Mouse (Mus musculus) mature B cell (primary cell): ENCODE data around the gene Sspn.

Experiments
- in situ Hi-C: fragments of 300-500 bp; cut with MboI; formaldehyde crosslinking; loops from 2 replicates; pipeline ENCODE4 v1.14.3; 2019

Gene Sspn

GRCm38 (mm10) chr6:145934001-145934696 is 2.7 kb downstream of the Sspn start:
- in situ Hi-C loops = no loop called here

DNA sequence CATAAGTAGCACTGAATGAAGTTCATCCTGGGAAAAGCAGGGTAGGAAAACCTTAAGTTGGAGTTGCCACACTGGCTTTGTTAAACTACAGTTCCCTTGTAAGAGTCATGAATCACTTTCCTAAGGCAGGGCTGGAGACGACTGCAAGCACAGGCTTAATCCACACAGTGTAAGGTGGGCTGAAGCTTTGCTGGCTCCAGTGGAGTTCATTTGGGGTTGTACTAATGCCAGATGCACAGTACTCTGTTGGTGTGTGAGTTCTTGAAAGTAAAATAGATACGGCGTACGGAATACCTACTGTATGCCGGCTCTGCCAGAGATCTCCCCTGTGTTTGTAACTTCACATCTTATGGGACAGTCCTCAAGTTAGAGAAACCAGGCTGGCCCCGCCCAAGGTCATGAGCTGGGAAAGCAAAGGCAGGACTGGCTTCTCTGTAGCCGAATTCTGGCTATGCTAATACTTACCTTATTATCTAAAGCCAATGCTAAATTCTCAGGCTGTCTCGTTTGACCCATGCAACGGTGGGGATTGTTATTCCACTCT is 3.3 kb downstream of the Sspn start:
- in situ Hi-C loops = no loop called here

- in situ Hi-C loops = no loop called here
Measured at GRCm38 (mm10) chr6:145935912-145936311, 4.5 kb downstream of the Sspn start.

DNA sequence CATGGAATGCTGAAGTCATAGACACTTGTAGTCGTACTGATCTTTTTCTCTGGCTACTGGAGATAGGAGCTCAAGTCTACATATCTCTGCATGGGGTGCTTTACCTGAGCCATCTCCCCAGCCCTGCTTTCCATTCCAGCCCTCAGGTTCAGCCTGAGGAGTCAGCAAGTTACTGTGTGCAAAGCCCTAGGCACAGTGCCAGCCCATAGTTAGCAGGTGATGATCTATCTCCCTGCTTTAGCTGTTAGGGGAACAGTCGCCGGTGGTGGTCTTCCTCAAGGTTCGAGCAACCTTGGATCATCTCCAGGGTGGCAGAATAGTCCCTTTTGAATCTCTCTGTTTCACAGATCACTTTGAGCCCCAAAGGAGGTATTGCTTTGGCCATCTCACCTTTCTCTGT is 5.1 kb downstream of the Sspn start:
- in situ Hi-C loops = no loop called here

GRCm38 (mm10) chr6:145940852-145941251 is 9.4 kb downstream of the Sspn start:
- in situ Hi-C loops = no loop called here

GRCm38 (mm10) chr6:145942263-145942966 is 11.0 kb downstream of the Sspn start:
- in situ Hi-C loops = no loop called here

DNA sequence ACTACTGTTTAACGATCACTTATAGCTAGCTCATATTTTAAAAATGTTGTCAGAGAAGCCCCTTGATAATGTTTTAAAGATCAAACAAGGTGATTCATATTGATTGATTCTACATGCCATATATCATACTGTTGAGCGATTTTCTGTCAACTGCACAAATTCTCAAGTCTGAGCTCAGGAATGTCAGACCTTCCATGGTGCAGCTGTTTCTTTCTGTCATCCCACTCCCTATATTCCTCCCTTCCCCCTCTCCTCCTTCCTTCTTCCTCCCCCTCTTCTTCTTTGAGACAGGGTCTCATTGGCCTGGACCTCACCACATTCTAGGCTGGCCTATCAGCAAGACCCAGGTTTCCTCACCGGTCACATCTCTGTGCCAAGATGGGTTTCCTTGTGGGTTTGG is 12.0 kb downstream of the Sspn start:
- in situ Hi-C loops = no loop called here

DNA sequence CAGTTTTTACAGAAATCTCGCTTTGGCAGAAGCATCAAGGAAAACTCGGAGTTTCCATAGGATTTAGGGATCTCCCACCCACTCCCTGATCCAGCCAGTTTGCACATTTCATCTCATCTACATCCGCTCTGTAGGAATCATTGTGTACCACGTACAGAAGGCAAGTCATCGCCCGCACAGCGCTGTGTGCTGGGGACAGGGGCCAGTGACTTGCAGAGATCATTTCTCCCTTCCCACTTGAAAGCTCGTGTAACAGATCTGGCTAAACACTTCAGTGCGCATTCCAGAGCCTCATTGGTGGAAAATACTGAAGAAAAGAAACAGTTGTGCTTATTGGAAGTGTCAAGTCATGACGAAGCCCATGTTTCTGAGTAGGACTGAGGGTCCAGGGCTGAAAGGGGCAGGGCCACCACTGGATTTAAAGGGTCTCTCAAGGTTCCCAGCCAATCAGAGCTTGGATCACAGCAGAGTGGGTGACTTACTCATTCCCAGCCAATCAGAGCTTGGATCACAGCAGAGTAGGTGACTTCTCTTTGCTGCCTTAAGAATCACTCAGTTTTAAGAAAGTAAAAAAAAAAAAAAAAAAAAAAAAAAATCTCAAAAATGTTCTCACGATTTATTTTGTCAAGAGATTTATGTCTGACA is 14.4 kb downstream of the Sspn start:
- in situ Hi-C loops = no loop called here

- in situ Hi-C loops = no loop called here
Measured at GRCm38 (mm10) chr6:145949049-145949448, 17.6 kb downstream of the Sspn start.

DNA sequence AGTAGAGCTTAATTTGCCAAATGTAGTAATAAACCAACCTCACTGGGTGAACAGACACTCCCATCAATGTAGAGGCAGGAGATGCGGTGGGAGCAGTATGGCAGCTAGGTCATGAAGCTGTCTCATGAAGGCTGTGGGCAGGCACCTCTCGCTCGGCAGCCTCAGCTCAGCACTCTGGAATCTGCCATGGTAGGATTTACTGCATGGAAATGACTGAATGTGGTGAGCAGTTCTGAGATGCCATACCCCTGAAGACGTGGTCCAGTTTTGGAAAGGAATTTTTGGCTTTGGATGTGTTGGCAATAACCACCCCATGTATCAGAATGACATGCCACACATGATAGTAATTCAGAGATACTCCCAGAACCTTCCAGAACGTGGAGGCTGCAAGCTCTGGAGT is 19.2 kb downstream of the Sspn start:
- in situ Hi-C loops = no loop called here

DNA sequence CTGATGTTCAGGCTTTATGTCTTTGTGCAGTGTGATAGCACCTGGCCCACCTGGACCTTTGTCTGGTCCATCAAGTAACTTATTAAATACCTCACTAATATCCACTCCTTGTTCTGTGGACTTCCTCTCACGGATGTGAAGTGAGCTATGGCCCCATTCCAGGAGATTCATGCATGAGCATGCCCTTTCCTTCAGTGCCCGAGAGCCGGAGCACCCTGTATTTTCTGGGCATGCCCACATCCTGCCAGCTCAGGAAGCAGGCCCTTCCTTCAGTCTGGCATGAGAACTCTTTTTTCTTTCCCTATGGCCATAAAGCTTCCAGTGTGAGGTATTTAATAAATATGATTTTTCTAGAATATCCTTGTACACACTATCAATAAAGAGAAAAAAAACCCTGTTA is 21.2 kb downstream of the Sspn start:
- in situ Hi-C loops = no loop called here

DNA sequence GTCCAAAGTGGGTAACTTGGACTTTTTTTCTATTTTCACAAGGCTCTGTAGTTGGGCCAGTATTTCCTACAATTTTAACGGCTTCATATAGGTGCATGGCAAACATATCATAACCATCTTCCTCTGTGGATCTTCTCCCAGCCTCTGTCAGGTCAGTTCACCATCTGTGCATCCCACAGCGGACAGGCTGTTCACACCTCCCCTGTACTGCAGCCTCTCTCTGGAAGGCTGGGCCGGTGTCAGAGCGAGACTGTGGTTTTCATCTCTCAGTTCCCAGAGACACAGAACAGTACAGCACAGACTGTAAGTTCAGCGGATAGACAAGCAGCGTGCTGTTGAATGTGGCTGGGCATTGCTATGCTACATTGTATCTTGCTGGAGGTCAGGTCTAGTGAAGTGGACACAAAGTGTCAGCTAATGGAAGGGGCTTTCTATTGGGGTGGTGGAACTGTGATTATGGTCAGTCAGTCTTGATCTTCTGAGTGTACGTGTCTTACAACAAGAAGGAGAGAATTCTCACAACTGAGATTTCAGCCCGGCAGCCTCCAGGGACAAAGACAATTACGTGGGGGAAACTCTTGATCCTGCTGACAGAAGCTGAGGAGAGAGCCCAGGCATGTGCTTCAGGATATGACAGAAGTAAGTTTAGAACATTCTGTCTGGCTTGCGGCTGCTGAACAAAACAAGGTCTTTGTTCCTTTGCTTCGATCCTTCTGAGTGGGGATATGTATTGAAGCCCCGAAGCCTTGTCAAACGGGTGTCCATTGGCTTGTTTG is 21.9 kb downstream of the Sspn start:
- in situ Hi-C loops = no loop called here

DNA sequence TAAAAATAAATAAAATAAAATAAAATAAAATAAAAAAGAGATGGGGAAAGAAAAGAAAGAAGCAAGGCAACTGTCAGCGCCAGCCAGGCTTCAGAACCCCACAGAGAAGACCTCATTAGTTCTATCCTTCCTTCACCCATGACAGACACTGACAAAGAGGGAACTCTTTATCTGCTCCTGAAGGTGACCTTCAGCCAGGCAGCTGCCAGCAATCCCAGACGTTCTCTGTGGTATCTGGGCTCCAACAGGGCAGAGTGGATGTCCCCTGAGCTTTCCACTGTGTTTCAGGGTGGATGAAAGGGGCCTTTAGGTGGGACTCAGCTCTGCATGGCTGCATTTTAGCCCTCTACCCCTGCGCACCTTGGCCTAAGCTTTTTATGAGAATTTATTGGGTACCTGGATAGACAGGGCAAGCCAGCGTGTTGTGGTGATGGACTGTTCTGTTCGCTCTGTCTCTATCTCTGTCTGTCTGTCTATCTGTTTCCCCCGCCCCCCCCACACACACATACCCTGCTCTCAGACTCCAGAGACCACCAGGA is 26.1 kb downstream of the Sspn start:
- in situ Hi-C loops = no loop called here

GRCm38 (mm10) chr6:145958070-145958469 is 26.6 kb downstream of the Sspn start:
- in situ Hi-C loops = no loop called here

DNA sequence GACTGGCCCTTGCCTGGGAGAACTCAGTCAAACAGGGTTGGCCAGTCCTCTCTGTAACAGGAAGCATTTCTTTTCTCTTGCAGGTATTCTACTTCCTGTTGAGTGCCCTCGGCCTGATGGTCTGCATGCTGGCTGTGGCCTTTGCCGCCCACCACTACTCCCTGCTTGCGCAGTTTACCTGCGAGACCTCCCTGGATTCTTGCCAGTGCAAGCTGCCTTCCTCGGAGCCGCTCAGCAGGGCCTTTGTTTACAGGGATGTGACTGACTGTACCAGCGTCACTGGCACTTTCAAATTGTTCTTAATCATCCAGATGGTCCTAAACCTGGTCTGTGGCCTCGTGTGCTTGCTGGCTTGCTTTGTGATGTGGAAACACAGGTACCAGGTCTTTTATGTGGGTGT is 29.6 kb downstream of the Sspn start:
- in situ Hi-C loops = no loop called here

DNA sequence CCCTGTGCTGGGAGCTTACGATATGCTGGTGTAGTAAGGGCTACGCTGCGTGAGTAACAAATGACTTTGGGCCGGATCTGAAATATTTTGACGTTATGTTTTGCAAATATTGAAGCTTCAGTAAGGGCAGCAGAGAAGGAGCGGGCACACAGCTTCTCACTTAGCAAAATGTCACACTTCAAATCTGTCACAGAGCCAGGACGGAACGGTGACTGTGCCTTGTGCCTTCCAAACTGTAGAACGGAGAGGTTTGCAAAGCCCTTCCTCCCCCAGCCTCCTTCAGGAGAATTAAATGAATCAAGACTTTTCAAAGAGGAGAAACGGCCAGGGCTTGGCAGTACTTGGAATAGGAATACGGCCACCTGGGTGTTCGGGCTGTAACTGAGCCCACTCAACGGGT is 32.5 kb downstream of the Sspn start:
- in situ Hi-C loops = no loop called here

DNA sequence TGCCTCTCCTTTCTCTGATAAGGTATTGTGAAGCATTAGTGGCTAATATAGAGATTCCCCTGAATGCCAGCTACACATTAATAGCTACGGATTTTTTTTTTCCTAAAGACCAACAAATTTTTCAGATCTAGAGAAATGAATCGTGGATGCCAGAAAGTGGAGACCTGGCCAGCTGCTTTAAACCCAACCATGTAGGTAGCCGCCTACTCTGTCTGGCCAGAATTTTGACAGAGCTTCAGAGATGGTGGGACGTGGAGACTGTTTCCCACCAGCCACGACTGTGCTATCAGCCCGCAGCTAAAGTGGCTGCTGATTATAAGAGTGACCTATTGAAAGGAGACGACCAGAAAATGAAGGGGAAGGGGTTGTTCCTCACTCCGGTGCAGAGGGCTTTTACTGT is 36.3 kb downstream of the Sspn start:
- in situ Hi-C loops = no loop called here

DNA sequence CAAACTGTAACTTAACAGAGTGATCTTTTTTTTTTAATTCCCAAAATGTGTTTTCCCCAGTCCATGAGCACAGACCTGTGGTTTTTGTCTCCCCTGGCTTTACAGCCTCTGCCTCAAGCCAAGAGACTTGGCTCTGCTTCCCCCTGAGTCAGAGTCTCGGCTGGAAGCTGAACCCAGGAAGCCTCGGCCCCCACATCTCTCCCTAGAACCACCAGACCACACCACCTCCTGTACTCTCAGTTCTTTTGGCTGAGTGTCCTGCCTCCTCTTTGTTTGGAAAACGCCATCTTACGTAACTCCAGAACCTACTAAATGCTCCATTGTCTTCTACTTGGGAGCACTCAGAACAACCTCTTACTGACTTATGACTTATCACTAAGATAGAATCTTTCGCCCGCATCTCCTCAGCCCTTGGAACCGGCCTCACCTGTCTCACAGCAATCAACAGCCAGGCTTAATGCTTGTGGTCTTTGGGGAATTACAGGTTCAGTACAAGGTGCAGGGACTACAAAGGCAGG is 36.9 kb downstream of the Sspn start:
- in situ Hi-C loops = no loop called here

DNA sequence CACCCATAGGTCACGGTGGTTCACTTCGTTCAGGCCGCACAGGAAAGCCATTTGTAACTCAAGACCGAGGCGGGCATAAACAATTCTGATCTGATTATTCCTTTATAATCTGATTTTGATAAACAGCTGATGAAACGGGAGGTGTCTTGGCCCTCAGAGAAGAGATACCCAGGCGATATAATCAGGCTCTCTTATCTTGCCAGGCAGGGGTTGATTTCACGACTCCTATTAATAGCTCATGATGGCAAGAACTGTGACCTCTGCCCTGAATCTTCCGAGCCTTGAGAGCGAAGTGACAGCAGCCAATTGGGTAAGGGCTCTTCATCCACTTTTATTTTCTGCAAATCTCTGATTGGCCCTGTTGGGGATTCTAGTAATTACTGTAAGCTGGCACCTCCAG is 37.4 kb downstream of the Sspn start:
- in situ Hi-C loops = no loop called here

DNA sequence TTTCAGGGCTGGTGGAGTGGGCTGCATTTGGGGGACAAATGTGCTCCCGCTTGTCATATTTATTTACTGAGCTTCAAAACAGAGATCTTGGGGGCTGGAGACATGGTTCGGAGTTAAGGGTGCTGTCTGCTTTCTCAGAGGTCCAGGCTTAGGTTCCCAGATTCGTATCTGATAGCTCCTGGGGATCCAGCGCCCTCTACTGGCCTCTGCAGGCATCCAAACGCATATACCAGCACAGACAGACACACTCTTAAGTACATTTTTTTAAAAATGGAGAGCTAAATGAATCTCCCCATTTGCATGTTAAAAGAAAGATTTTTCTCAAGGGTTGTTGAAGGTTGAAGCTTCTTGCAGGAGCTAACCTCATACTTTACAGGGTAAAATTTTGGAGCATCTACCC is 38.1 kb downstream of the Sspn start:
- in situ Hi-C loops = no loop called here

DNA sequence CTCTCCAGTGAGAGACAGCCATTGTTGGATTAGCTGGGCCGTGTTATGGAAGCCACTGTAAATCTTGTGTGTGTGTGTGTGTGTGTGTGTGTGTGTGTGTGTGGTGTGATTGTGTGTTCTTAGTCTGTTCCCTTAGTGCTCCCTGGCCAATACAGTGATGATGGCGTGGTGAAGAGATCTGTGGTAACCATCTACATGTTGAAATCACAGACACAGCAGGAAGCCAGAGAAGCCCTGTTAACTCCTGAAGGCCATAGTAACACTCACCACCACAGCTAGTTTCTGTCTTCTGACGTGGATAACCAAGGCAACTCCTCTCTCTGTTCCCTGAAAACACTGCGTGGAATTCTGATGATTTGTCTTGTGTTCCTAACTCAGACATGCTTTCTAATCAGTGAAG is 40.7 kb downstream of the Sspn start:
- in situ Hi-C loops = no loop called here

- in situ Hi-C loops = no loop called here
Measured at GRCm38 (mm10) chr6:145972836-145973235, 41.4 kb downstream of the Sspn start.
